In the genomic region with DNA sequence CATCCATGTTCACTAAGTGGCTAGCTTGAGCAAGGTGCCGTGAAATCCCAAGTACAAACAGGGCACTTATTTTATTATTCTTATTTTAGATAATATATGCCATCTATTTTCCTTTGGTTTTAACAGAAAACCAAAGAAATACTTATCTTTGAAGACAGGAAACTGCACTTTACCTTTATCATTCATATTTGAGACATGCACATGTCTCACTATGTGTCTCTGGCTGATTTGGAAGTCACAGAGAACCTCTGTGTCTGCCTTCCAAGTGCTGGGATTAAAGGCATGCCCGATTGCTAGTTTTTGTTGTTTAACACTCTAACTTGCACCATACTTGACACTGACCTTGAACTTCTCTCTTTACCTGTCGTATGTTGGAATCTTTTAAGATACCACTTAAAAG, we compare ENCODE assay signal across 22 mouse cellular contexts. TPM values are rescaled to one million over a fixed set of nuclear protein-coding genes. Genes with fewer than 3 reads are reported as not detected.
DNase-seq lines count a peak whose midpoint lies in the region; ATAC-seq lines count a peak whose summit lies in the region.
"Had no signal": no experiment of that assay in that cellular context is flagged by ENCODE, and none has a peak within 500 bp of the region (broad histone marks: within the 10 kb centered on the region; RNA-seq: fewer than 3 reads in every experiment).

No protein-coding gene starts in this region.

- H3K27ac ChIP-seq in liver, embryonic 11.5 days (ENCODE audit: low read depth, low read length), result no peak overlapping the region
- H3K27ac ChIP-seq in liver, embryonic 12.5 days, result peak overlapping the region; percentile 82
- peak overlapping the region; percentile 83 for H3K27ac ChIP-seq in liver, embryonic 16.5 days (ENCODE audit: low read length)
- H3K27ac ChIP-seq: embryonic facial prominence, embryonic 10.5 days; forebrain, embryonic 15.5 days; heart, embryonic 10.5 days; hindbrain, embryonic 13.5 days; hindbrain, postnatal 0 days had no signal

- 63% methylated on average over 3 of the region's 3 CpGs for WGBS in liver, embryonic 11.5 days
- WGBS in liver, embryonic 12.5 days (ENCODE audit: insufficient replicate concordance), result 53% methylated on average over 3 of the region's 3 CpGs
- 30% methylated on average over 3 of the region's 3 CpGs for WGBS in liver, embryonic 16.5 days (ENCODE audit: insufficient replicate concordance)

- H3K27me3 ChIP-seq in liver, embryonic 11.5 days (replicated peaks; ENCODE audit: control insufficient read depth, insufficient read depth, low read length), result no peaks in the 10 kb centered on the region
- H3K27me3 ChIP-seq in liver, embryonic 12.5 days (replicated peaks), result no peaks in the 10 kb centered on the region
- H3K27me3 ChIP-seq in liver, embryonic 16.5 days (ENCODE audit: control insufficient read depth, insufficient read depth, low read depth, low read length), result no peaks in the 10 kb centered on the region
- H3K27me3 ChIP-seq: forebrain, embryonic 15.5 days; hindbrain, embryonic 13.5 days had no signal

- H3K9ac ChIP-seq in liver, embryonic 11.5 days (ENCODE audit: low read depth, low read length), result no peak overlapping the region
- 0 out of 2 replicates have a peak overlapping the region, but pooled peaks have one; percentile 22 for H3K9ac ChIP-seq in liver, embryonic 12.5 days
- no peak overlapping the region; the same call in 1 of the 2 replicates for H3K9ac ChIP-seq in liver, embryonic 16.5 days (ENCODE audit: low read depth, low read length)
- H3K9ac ChIP-seq: forebrain, embryonic 15.5 days; hindbrain, embryonic 13.5 days had no signal

- peak; percentile 48; the same call in 1 of the 2 replicates for ATAC-seq in liver, embryonic 11.5 days (replicated peaks; ENCODE audit: low FRiP score)
- no peak for ATAC-seq in liver, embryonic 12.5 days
- ATAC-seq in liver, embryonic 16.5 days (ENCODE audit: low read depth), result peak; percentile 25; the same call in 1 of the 2 replicates
- ATAC-seq: forebrain, embryonic 15.5 days; hindbrain, postnatal 0 days had no signal

- no peak overlapping the region for H3K4me2 ChIP-seq in liver, embryonic 11.5 days
- H3K4me2 ChIP-seq in liver, embryonic 12.5 days, result 0 out of 2 replicates have a peak overlapping the region, but pooled peaks have one; percentile 16
- no peak overlapping the region; the same call in 1 of the 2 replicates for H3K4me2 ChIP-seq in liver, embryonic 16.5 days (ENCODE audit: low read depth, low read length)
- H3K4me2 ChIP-seq: forebrain, embryonic 15.5 days; hindbrain, embryonic 13.5 days had no signal

- H3K36me3 ChIP-seq in liver, embryonic 11.5 days (ENCODE audit: control insufficient read depth, insufficient read depth, low read length), result no peaks in the 10 kb centered on the region
- no peaks in the 10 kb centered on the region for H3K36me3 ChIP-seq in liver, embryonic 12.5 days
- H3K36me3 ChIP-seq in liver, embryonic 16.5 days (ENCODE audit: control insufficient read depth, insufficient read depth), result no peaks in the 10 kb centered on the region
- H3K36me3 ChIP-seq: embryonic facial prominence, embryonic 10.5 days; forebrain, embryonic 15.5 days; heart, embryonic 10.5 days; hindbrain, embryonic 13.5 days had no signal

- H3K4me1 ChIP-seq in liver, embryonic 11.5 days (replicated peaks; ENCODE audit: control insufficient read depth, insufficient read depth, low read length), result peaks cover 6% of the 10 kb centered on the region
- H3K4me1 ChIP-seq in liver, embryonic 12.5 days, result peaks cover 42% of the 10 kb centered on the region
- H3K4me1 ChIP-seq in liver, embryonic 16.5 days (ENCODE audit: control insufficient read depth, low read depth, low read length), result peaks cover 22% of the 10 kb centered on the region
- H3K4me1 ChIP-seq: forebrain, embryonic 15.5 days; hindbrain, embryonic 13.5 days had no signal

- no peak for DNase-seq in liver, embryonic 11.5 days (ENCODE audit: low spot score)
- DNase-seq in liver, result no peak
- no peak for DNase-seq in B cell, adult 2 months
- no peak for DNase-seq in adrenal gland, adult 2 months
- DNase-seq in lung, postnatal 36 days, result no peak
- DNase-seq in kidney, adult 9 months, result no peak
- DNase-seq: adrenal gland, postnatal 10 days; cerebellum, adult 11-12 months; cerebellum, adult 9-10 months; cerebellum, postnatal 25 days; gastrocnemius, postnatal 10 days; heart, adult 18-20 months; heart, postnatal 10 days; heart, postnatal 4 days had no signal

- no peak overlapping the region for H3K4me3 ChIP-seq in liver, embryonic 11.5 days (ENCODE audit: low read depth, low read length)
- H3K4me3 ChIP-seq in liver, embryonic 12.5 days, result no peak overlapping the region
- no peak overlapping the region for H3K4me3 ChIP-seq in liver, embryonic 16.5 days (ENCODE audit: low read depth, low read length)
- H3K4me3 ChIP-seq: embryonic facial prominence, embryonic 10.5 days; erythroblast, embryonic 14.5 days; forebrain, embryonic 15.5 days; heart, embryonic 10.5 days; hindbrain, embryonic 13.5 days had no signal

- no peaks in the 10 kb centered on the region for H3K9me3 ChIP-seq in liver, embryonic 11.5 days (ENCODE audit: control insufficient read depth, low read length)
- H3K9me3 ChIP-seq in liver, embryonic 12.5 days (replicated peaks), result no peaks in the 10 kb centered on the region
- H3K9me3 ChIP-seq in liver, embryonic 16.5 days (replicated peaks; ENCODE audit: control insufficient read depth, low read length), result no peaks in the 10 kb centered on the region
- H3K9me3 ChIP-seq: embryonic facial prominence, embryonic 10.5 days; forebrain, embryonic 15.5 days; heart, embryonic 10.5 days; hindbrain, embryonic 13.5 days had no signal

RNA-seq across cellular contexts. Expression of a gene that starts 9.5 kb away (rescaled TPM):
- 24.6 and 24.8 TPM in 2 replicates for polyA plus RNA-seq in liver, embryonic 11.5 days (2014; fragmentation: Nextera tagmentation; extraction: Ambion mirVana)
- polyA plus RNA-seq in liver, embryonic 12.5 days (2016; fragmentation: Nextera tagmentation; extraction: Ambion mirVana), result 20.7 and 20.8 TPM in 2 replicates
- 17.6 and 18.1 TPM in 2 replicates for polyA plus RNA-seq in liver, embryonic 16.5 days (2015; fragmentation: Nextera tagmentation; extraction: Ambion mirVana)
- 10 to 100 TPM; 10.3 to 15.5 TPM for total RNA-seq in adrenal gland, adult 2 months (2021)
- 2.2 and 5.0 TPM in 2 replicates for polyA plus RNA-seq in adrenal gland, adult 2 months (2012; rRNA removed)

RNA-seq across cellular contexts. Expression of a gene that starts 9.5 kb away (rescaled TPM):
- 46.2 and 47.4 TPM in 2 replicates for polyA plus RNA-seq in liver, embryonic 11.5 days (2014; fragmentation: Nextera tagmentation; extraction: Ambion mirVana)
- polyA plus RNA-seq in liver, embryonic 12.5 days (2016; fragmentation: Nextera tagmentation; extraction: Ambion mirVana), result 41.3 and 41.7 TPM in 2 replicates
- 31.8 and 32.4 TPM in 2 replicates for polyA plus RNA-seq in liver, embryonic 16.5 days (2015; fragmentation: Nextera tagmentation; extraction: Ambion mirVana)
- 100 to 1,000 TPM in 1 of 2 experiments, 10 to 100 TPM in 1; 90.5 to 177 TPM for total RNA-seq in adrenal gland, adult 2 months (2021)
- 63.4 and 88.1 TPM in 2 replicates for polyA plus RNA-seq in adrenal gland, adult 2 months (2012; rRNA removed)
